11 mouse cellular contexts compared by ENCODE assay signal in the genomic region with DNA sequence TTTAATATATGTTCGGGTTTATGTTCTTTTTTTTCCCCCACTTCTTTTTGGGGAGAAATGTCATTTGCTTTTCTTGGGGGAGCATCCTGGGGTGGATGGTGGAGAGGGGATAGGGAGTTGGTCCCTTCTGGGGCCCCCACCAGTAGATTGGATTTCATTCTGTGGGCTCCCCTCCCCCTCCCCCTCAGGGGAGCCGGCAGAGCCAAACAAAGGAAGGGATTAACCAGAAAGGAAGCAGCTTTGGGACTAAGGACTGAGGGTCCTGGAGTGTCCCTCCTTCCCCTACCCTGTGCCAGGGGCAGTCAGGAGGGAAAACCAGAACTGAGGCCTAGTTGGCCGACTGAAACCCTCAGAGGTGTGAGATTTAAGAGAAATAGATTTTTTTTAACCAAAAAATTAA. TPM values are rescaled to one million over a fixed set of nuclear protein-coding genes. Genes with fewer than 3 reads are reported as not detected.
DNase-seq lines count a peak whose midpoint lies in the region; ATAC-seq lines count a peak whose summit lies in the region.
"Had no signal": no experiment of that assay in that cellular context is flagged by ENCODE, and none has a peak within 500 bp of the region (broad histone marks: within the 10 kb centered on the region; RNA-seq: fewer than 3 reads in every experiment).

No protein-coding gene starts in this region.

- peak overlapping the region; percentile 75 for H3K27ac ChIP-seq in embryonic facial prominence, embryonic 10.5 days (replicated peaks)
- H3K27ac ChIP-seq in hindbrain, embryonic 11.5 days (ENCODE audit: low read depth, low read length), result no peak overlapping the region
- peak overlapping the region; percentile 63 for H3K27ac ChIP-seq in midbrain, embryonic 14.5 days (replicated peaks; ENCODE audit: low read depth, low read length)

- no peak overlapping the region for H3K9ac ChIP-seq in hindbrain, embryonic 11.5 days (ENCODE audit: low read depth, low read length)
- no peak overlapping the region for H3K9ac ChIP-seq in midbrain, embryonic 14.5 days (replicated peaks; ENCODE audit: low read length)

- H3K4me3 ChIP-seq in embryonic facial prominence, embryonic 10.5 days, result peak overlapping the region; percentile 41
- H3K4me3 ChIP-seq in hindbrain, embryonic 11.5 days (ENCODE audit: low read depth, low read length), result no peak overlapping the region
- no peak overlapping the region for H3K4me3 ChIP-seq in midbrain, embryonic 14.5 days (replicated peaks; ENCODE audit: low read depth, low read length)

- H3K27me3 ChIP-seq in embryonic facial prominence, embryonic 10.5 days (replicated peaks; ENCODE audit: low read depth, poor library complexity, severe bottlenecking), result no peaks in the 10 kb centered on the region
- no peaks in the 10 kb centered on the region for H3K27me3 ChIP-seq in hindbrain, embryonic 11.5 days (ENCODE audit: control insufficient read depth, insufficient read depth, low read length)
- H3K27me3 ChIP-seq in midbrain, embryonic 14.5 days (ENCODE audit: control insufficient read depth, insufficient read depth, low read length), result no peaks in the 10 kb centered on the region

- H3K9me3 ChIP-seq in embryonic facial prominence, embryonic 10.5 days, result no peaks in the 10 kb centered on the region
- H3K9me3 ChIP-seq in hindbrain, embryonic 11.5 days (ENCODE audit: control insufficient read depth, low read length), result no peaks in the 10 kb centered on the region
- H3K9me3 ChIP-seq in midbrain, embryonic 14.5 days (ENCODE audit: control insufficient read depth, low read length), result no peaks in the 10 kb centered on the region

- WGBS in embryonic facial prominence, embryonic 10.5 days, result 2% methylated on average over 3 of the region's 3 CpGs
- WGBS in hindbrain, embryonic 11.5 days, result 13% methylated on average over 3 of the region's 3 CpGs
- under 1% methylated on average over 3 of the region's 3 CpGs for WGBS in midbrain, embryonic 14.5 days

- H3K4me1 ChIP-seq in embryonic facial prominence, embryonic 10.5 days, result peaks cover 88% of the 10 kb centered on the region
- H3K4me1 ChIP-seq in hindbrain, embryonic 11.5 days (replicated peaks; ENCODE audit: control insufficient read depth, insufficient read depth, low read length), result peaks cover 38% of the 10 kb centered on the region
- peaks cover 68% of the 10 kb centered on the region for H3K4me1 ChIP-seq in midbrain, embryonic 14.5 days (ENCODE audit: control insufficient read depth, insufficient read depth, low read length)

- no peak for ATAC-seq in hindbrain, embryonic 11.5 days (ENCODE audit: low FRiP score)
- ATAC-seq in midbrain, embryonic 14.5 days (ENCODE audit: low FRiP score, low TSS enrichment), result no peak; the same call in 1 of the 2 replicates

- H3K36me3 ChIP-seq in embryonic facial prominence, embryonic 10.5 days (replicated peaks), result peaks cover 78% of the 10 kb centered on the region
- H3K36me3 ChIP-seq in hindbrain, embryonic 11.5 days (ENCODE audit: control insufficient read depth, insufficient read depth, low read length), result peaks cover 15% of the 10 kb centered on the region
- H3K36me3 ChIP-seq in midbrain, embryonic 14.5 days (ENCODE audit: control insufficient read depth, insufficient read depth, low read length), result peaks cover 65% of the 10 kb centered on the region

- DNase-seq in R1 (ENCODE audit: low read depth, low spot score), result peak; percentile 64
- peak; percentile 71 for DNase-seq in embryonic facial prominence, embryonic 10.5 days (ENCODE audit: low spot score)
- DNase-seq in hindbrain, embryonic 11.5 days (ENCODE audit: low spot score), result peak; percentile 69
- DNase-seq in midbrain, embryonic 14.5 days, result peak; percentile 82
- DNase-seq in adrenal gland, adult 8-10 months, result no peak
- no peak for DNase-seq in spleen, postnatal 10 days (ENCODE audit: low spot score in 2 of 2)
- no peak for DNase-seq in thymus, postnatal 14 days
- DNase-seq: kidney, adult 11 months; lung, adult 18-20 months; thymus, adult 2 months had no signal

- no peak overlapping the region for H3K4me2 ChIP-seq in hindbrain, embryonic 11.5 days (replicated peaks; ENCODE audit: low read depth, low read length)
- H3K4me2 ChIP-seq in midbrain, embryonic 14.5 days (ENCODE audit: low read length), result peak overlapping the region; percentile 26
- H3K4me2 ChIP-seq: heart, embryonic 11.5 days had no signal

RNA-seq across cellular contexts. Expression of a gene that starts 7.2 kb away (rescaled TPM):
- polyA plus RNA-seq in embryonic facial prominence, embryonic 10.5 days (2016; fragmentation: Nextera tagmentation; extraction: Ambion mirVana), result 33.6 and 37.4 TPM in 2 replicates
- polyA plus RNA-seq in hindbrain, embryonic 11.5 days (2014; fragmentation: Nextera tagmentation; extraction: Ambion mirVana), result 45.9 and 51.9 TPM in 2 replicates
- polyA plus RNA-seq in midbrain, embryonic 14.5 days (2014; fragmentation: Nextera tagmentation; extraction: Ambion mirVana), result 50.8 and 51.8 TPM in 2 replicates
- total RNA-seq in adrenal gland, adult 8-10 months (2022), result 1 to 10 TPM; 2.8 to 4.3 (median 3.9) TPM

RNA-seq across cellular contexts. Expression of a gene that starts 8.7 kb away (rescaled TPM):
- 4.9 and 5.8 TPM in 2 replicates for polyA plus RNA-seq in embryonic facial prominence, embryonic 10.5 days (2016; fragmentation: Nextera tagmentation; extraction: Ambion mirVana)
- polyA plus RNA-seq in hindbrain, embryonic 11.5 days (2014; fragmentation: Nextera tagmentation; extraction: Ambion mirVana), result 1.1 and 1.8 TPM in 2 replicates
- polyA plus RNA-seq in midbrain, embryonic 14.5 days (2014; fragmentation: Nextera tagmentation; extraction: Ambion mirVana), result not detected in 2 replicates
- total RNA-seq in adrenal gland, adult 8-10 months (2022), result not detected
- polyA plus RNA-seq: heart, embryonic 11.5 days had no signal

RNA-seq across cellular contexts. Expression of a gene that starts 13.5 kb away (rescaled TPM):
- 158 and 161 TPM in 2 replicates for polyA plus RNA-seq in embryonic facial prominence, embryonic 10.5 days (2016; fragmentation: Nextera tagmentation; extraction: Ambion mirVana)
- 76.1 and 93.9 TPM in 2 replicates for polyA plus RNA-seq in hindbrain, embryonic 11.5 days (2014; fragmentation: Nextera tagmentation; extraction: Ambion mirVana)
- 93.4 and 154 TPM in 2 replicates for polyA plus RNA-seq in midbrain, embryonic 14.5 days (2014; fragmentation: Nextera tagmentation; extraction: Ambion mirVana)
- total RNA-seq in adrenal gland, adult 8-10 months (2022), result 100 to 1,000 TPM; 138 to 164 (median 144) TPM

RNA-seq across cellular contexts. Expression of a gene that starts 14.2 kb away (rescaled TPM):
- 68.6 and 77.9 TPM in 2 replicates for polyA plus RNA-seq in embryonic facial prominence, embryonic 10.5 days (2016; fragmentation: Nextera tagmentation; extraction: Ambion mirVana)
- polyA plus RNA-seq in hindbrain, embryonic 11.5 days (2014; fragmentation: Nextera tagmentation; extraction: Ambion mirVana), result 62.6 and 66.3 TPM in 2 replicates
- 42.4 and 47.8 TPM in 2 replicates for polyA plus RNA-seq in midbrain, embryonic 14.5 days (2014; fragmentation: Nextera tagmentation; extraction: Ambion mirVana)
- total RNA-seq in adrenal gland, adult 8-10 months (2022), result 10 to 100 TPM; 64.1 to 81.3 (median 66.7) TPM

RNA-seq across cellular contexts. Expression of a gene that starts 29.6 kb away (rescaled TPM):
- 15.2 and 17.9 TPM in 2 replicates for polyA plus RNA-seq in embryonic facial prominence, embryonic 10.5 days (2016; fragmentation: Nextera tagmentation; extraction: Ambion mirVana)
- polyA plus RNA-seq in hindbrain, embryonic 11.5 days (2014; fragmentation: Nextera tagmentation; extraction: Ambion mirVana), result 22.5 and 22.8 TPM in 2 replicates
- polyA plus RNA-seq in midbrain, embryonic 14.5 days (2014; fragmentation: Nextera tagmentation; extraction: Ambion mirVana), result 31.0 and 34.3 TPM in 2 replicates
- total RNA-seq in adrenal gland, adult 8-10 months (2022), result 100 to 1,000 TPM in 3 of 4 experiments, 10 to 100 TPM in 1; 88.2 to 134 (median 124) TPM

Comparison
In these comparisons a context has a peak if more than half of its experiments do, and no peak if none do; other contexts are left out.
1. DNase-seq: peak in R1 (single experiment), embryonic facial prominence, embryonic 10.5 days (single experiment), hindbrain, embryonic 11.5 days (single experiment) and midbrain, embryonic 14.5 days (single experiment); none in adrenal gland, adult 8-10 months (single experiment), spleen, postnatal 10 days (0 of 2) and thymus, postnatal 14 days (single experiment).